Mouse (Mus musculus): ENCODE results near the gene Ran. TPM values are rescaled to one million over a fixed set of nuclear protein-coding genes. Genes with fewer than 3 reads are reported as not detected.

Gene Ran
- total RNA-seq, 1 experiment from 2014 or later, result 48.2 TPM

DNA sequence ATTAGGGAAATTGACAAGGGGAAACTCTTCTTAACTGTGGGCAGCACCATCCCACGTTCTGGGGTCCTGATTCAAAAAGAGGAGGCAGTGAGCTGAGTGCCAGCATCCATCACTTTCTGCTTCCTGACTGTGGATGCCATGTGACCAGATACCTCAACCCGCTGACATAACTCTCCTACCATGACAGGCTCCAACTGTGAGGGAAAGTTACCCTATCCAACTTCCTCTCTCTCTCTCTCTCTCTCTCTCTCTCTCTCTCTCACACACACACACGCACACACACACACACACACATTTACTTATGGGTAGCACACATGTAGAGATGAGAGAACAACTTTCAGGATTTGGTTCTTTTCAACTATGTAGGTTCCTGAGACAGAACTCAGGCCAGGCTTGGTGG lies 10.3 kb upstream of the Ran start:
- no peak for ATAC-seq (ENCODE audit: extremely low read depth, insufficient number of reproducible peaks, low FRiP score, poor library complexity, severe bottlenecking)

DNA sequence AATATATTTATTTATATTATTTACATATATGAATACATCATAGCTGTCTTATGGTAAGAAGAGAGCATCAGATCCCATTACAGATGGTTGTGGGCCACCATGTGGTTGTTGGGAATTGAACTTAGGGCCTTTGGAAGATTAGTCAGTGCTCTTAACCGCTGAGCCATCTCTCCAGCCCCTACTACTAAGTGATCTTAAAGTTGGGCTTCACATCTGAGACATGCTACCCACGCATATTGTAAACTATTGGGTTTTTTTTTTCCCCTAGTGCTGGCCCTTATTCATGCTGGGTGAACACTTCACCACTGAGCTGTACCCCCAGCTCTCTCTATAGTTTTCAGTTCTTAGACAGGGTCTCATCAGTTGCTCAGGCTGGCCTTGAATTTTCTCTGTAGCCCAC lies 8.9 kb upstream of the Ran start:
- ATAC-seq (ENCODE audit: extremely low read depth, insufficient number of reproducible peaks, low FRiP score, poor library complexity, severe bottlenecking), result no peak

DNA sequence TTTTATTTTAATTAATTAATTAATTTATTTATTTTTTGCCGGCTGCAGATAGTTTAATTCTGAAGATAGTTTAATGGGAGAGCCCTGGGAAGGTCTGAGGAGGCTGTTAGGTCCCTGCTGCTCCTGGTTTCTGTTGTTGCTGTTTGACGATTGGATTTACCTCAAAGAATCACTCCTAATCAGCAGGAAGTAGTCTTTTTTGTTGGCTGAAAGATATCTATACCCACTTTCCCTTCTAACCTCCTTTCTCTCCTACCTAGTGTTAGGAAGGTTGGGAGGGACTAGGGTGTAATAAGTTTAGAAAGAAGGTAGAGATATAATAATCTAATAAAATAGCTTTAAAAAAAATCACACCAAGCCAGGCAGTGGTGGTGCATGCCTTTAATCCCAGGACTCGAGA lies 4.8 kb upstream of the Ran start:
- ATAC-seq (ENCODE audit: extremely low read depth, insufficient number of reproducible peaks, low FRiP score, poor library complexity, severe bottlenecking), result no peak

DNA sequence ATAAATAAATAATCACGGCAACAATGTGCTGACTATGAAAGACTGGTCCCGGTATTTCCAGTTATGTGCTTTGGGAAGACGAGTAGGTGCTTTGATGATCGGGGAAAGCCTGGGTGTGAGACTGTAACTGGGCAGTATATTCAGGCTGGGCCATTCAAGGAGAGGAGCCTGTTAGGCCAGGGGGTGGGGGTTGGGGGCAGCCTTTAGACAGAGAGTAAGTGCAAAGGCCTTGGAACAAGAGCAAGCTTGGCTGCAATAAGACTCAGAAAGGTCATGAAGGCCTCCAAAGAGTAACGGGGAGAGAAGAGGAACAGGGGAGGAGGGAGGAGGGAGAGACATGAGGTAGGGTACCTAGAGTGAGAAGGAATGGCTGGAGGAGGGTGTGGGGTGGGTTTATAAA lies 4.3 kb upstream of the Ran start:
- no peak for ATAC-seq (ENCODE audit: extremely low read depth, insufficient number of reproducible peaks, low FRiP score, poor library complexity, severe bottlenecking)

DNA sequence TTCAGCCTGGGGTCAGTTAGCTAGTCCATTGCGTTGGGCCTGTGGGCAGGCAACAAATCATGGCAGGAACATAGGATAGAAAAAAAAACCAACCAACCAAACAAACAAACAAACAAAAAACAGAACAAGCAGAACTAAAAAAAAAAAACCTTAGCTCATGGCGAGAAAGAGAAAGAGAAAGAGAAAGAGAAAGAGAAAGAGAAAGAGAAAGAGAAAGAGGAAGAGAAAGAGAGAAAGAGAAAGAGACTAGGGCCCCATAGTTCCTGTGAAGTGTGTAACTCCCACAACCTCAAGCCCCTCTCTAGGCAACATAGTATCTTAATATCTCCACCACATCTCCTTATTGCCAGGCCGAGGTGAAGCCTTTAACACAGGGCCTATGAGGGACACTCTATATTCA lies 3.5 kb upstream of the Ran start:
- no peak for ATAC-seq (ENCODE audit: extremely low read depth, insufficient number of reproducible peaks, low FRiP score, poor library complexity, severe bottlenecking)

DNA sequence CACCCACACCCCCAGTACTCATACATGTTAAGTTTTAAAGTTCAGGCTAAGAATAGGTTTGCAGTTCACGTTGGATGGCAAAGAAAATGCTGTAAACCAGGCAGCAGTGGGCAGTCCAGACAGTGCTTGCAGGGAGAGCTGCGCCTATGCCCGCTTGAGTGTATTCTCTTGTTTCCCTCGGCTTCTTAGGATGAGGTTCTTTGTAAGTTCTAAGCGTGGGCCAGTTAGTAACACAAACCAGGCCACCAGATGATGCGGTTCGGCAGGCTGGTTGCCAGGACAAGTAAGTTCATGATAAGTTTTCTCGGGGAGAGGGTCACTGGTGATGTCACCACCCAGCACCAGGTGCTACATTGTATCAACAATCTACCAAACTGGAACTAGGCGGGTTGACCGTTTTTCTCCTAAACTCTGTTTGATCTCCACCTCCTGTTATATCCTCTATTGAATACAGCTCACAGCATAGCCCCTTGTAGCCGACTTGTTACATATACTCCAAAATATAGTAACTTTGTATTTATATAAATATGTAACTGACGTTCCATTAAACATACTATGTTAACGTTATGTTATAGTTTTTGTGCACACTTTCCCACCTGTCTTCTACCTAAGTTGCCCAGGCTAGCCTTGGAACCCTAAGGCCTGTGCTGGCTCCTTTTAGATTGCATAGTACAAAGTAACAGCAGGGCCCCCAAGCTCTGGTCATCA lies 933 bp upstream of the Ran start:
- no peak for ATAC-seq (ENCODE audit: extremely low read depth, insufficient number of reproducible peaks, low FRiP score, poor library complexity, severe bottlenecking)

DNA sequence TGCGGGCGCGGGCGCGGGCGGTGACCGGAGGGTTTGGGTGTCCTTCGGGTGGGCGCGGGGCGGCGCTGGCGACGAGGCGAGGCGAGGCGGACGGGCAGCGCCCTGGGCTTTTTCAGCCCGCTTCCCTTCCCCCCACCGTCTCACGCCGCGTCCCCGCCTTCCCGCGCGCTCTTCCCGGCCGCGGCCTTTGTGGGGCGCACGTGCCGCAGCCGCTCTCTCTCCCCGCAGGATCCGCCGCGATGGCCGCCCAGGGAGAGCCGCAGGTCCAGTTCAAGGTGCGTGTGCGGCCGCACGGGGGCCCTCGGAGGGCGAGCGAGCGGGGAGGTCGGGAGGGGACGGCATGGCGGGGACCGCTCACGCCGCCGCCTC lies 415 bp downstream of the Ran start:
- ATAC-seq (ENCODE audit: extremely low read depth, insufficient number of reproducible peaks, low FRiP score, poor library complexity, severe bottlenecking), result 0 out of 2 replicates have a peak, but pooled peaks have one; percentile 16

DNA sequence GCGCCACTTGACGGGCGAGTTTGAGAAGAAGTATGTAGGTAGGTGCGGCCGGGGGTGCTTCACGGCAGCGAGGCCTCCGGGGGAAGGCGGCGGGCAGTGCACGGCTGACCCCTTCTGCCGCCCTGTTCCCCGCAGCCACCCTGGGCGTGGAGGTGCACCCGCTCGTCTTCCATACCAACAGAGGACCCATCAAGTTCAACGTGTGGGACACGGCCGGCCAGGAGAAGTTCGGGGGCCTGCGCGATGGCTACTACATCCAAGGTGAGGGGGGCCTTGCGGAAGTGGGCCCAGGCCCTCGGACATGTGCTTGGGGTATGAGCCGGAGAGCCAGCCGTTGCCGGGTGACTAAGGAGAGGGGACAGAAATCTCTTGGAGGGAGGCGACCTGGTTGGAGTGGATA lies 862 bp downstream of the Ran start:
- no peak for ATAC-seq (ENCODE audit: extremely low read depth, insufficient number of reproducible peaks, low FRiP score, poor library complexity, severe bottlenecking)

DNA sequence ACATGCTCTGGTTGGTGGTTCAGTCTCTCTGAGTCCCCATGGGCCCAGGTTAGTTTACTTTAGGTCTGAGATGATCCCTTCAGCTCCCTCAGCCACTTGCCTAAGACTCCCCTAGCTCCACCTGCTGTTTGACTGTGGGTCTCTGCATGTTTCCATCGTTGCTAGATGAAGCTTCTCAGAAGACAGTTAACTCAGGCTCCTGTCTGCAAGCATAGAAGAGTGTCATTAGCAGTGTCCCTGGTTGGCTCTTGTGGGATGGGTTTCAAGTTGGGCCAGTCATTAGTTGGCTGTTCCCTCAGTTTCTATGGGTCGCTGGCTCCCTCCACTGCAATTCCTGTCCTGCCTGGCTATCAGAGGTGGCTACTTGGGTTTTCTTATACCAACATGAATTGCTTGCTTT lies 5.2 kb downstream of the Ran start:
- no peak for ATAC-seq (ENCODE audit: extremely low read depth, insufficient number of reproducible peaks, low FRiP score, poor library complexity, severe bottlenecking)

DNA sequence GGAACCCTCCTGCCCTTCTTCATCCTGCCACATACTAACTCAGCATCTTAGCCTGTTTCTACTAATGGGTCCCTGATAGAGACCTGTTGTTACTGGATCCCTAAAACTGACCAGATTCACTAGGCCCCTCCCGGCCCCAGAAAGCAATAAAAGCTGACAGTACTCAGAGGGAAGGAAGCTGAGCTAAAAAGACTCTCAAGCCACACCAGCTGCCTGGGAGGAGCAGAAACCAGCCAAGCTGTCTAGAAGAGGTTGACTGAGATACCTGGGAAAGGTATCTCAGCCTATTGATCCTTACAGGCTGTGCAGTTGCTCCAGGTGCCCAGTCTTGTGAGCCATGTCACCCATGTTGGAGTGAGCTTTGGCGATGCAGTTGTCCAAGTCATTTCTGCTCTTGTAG lies 5.9 kb downstream of the Ran start:
- no peak for ATAC-seq (ENCODE audit: extremely low read depth, insufficient number of reproducible peaks, low FRiP score, poor library complexity, severe bottlenecking)

DNA sequence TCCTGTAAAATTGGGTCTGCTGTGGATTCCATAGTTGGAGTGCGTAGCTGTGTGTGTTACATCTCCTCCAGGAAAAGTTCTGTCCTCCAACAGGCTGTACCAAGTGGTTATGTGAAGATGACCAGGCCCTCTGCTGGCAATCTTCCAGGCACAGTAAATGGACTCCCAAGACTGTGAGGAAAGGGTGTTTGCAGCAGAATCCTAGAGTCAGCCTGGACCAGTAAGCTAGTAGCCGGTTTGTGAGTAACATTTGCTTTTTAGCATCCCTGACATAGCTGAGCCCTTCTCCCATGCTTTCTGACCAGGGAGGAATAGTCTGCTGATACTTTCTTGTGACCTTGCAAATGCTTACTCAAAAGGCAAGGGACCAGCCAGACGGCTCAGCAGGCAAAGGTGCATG lies 6.3 kb downstream of the Ran start:
- ATAC-seq (ENCODE audit: extremely low read depth, insufficient number of reproducible peaks, low FRiP score, poor library complexity, severe bottlenecking), result no peak

DNA sequence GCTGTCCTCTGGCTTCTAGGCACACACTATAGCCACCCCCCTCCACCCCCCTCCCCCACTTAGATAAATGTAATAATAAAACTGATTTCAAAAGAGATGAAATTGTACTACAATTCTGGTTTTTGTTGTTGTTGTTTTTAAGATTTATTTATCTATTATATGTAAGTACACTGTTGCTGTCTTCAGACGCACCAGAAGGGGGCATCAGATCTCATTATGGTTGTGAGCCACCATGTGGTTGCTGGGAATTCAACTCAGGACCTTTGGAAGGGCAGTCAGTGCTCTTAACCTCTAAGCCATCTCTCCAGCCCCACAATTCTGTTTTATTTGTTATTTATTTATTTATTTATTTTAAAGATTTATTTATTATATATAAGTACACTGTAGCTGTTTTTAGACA lies 6.8 kb downstream of the Ran start:
- no peak for ATAC-seq (ENCODE audit: extremely low read depth, insufficient number of reproducible peaks, low FRiP score, poor library complexity, severe bottlenecking)

DNA sequence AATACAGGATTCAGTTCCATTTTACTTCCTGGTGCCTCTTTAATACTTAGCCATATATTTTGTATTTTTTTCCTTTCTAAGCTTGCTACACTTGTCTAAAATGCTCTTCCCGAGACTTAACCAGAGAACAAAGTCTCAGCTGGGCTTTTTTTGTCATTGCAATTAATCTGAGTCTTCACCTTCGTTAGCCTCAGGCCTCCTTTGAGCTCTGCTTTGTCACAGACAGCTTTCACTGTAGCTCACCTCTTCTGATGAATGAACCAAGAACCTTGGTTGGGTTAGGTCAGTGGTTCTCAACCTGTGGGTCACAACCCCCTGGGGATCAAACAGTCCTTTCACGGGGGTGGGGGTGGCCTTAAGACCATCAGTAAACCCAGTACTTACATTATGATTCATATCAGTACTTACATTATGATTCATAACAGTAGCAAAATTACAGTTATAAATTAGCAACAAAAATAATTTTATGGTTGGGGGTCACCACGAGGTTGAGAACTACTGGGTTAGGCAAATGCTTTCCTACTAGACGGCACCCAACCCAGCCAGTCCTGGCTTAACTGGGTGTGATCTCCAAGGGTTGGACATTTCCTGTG lies 9.4 kb downstream of the Ran start:
- no peak for ATAC-seq (ENCODE audit: extremely low read depth, insufficient number of reproducible peaks, low FRiP score, poor library complexity, severe bottlenecking)

DNA sequence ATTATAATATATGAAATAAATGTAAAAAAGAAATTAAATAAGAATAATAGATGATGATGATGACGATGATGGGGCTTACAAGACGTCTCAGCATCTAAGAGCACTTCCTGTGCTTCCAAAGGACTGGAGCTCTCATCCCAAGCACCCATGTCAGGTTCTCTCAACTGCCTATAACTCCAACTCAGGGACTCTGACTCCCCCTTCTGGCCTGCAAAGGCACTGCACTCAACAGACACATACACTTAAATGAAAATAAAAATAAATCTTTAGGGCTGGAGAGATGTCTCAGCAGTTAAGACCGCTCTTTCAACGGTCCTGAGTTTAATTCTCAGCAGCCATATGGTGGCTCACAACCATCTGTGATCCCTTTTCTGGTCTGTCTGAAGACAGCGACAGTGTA lies 16.8 kb downstream of the Ran start:
- no peak for ATAC-seq (ENCODE audit: extremely low read depth, insufficient number of reproducible peaks, low FRiP score, poor library complexity, severe bottlenecking)

DNA sequence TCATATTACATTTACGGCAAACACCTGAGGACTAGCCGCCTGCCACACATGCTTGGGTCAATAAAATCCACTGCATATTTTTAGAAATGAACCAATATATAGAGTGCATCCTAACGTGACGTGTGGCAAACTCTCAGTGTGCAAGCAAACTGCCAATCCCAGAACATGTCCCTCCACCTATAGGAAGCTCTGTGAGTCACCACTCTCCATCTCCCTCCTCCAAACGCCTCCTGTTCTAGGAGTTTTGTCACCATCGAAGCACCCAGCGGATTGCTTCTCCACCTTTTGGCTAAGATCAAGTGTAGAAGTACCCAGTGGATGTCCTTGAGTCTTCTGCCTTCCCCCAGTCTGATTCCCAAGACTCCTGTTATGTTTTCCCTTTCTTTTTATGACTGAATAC lies 17.9 kb downstream of the Ran start:
- ATAC-seq (ENCODE audit: extremely low read depth, insufficient number of reproducible peaks, low FRiP score, poor library complexity, severe bottlenecking), result no peak

DNA sequence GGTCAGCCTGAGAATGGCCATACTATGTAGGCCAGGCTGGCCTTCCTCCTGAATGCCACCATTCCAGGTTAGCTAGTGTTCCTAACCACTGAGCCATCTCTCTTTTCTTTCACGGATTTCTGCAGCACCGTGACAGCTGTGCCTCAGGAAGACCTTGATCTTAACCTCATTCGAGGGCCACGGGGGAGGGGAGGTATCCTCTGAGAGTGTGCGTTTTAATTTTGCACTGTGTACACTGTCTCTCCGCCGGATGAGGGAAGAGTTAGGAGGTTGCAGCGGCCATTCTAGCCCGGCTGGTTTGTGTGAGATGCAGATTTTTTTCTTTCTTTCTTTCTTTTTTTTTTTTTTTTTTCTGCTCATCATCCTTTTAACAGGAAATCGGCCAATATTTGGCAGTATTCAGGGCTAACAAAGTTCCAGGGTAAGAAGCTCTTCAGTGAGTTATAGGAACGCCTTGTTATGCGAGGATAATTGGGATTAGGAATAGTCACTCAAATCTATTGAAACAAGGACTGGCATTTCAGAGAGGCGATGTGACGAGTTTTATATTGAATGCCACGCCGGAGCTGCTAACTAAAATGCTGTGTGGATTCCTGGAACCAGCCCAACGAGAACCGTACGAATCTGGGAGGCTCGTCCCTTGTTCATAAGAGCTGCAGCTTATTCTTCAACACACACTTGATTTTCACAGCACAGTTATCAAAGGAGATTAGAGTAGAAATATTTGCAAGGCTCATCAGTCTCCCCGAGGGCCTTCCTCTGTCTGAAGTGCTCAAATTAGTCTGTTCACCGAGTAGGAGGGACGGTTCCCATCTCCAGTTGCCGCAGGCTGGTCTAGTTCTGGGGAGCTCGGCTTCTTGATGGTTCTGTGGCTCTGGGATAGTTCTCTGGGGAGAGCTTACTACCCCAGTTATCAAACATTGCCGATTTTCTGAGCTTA lies 26.0 kb downstream of the Ran start:
- no peak for ATAC-seq (ENCODE audit: extremely low read depth, insufficient number of reproducible peaks, low FRiP score, poor library complexity, severe bottlenecking)

DNA sequence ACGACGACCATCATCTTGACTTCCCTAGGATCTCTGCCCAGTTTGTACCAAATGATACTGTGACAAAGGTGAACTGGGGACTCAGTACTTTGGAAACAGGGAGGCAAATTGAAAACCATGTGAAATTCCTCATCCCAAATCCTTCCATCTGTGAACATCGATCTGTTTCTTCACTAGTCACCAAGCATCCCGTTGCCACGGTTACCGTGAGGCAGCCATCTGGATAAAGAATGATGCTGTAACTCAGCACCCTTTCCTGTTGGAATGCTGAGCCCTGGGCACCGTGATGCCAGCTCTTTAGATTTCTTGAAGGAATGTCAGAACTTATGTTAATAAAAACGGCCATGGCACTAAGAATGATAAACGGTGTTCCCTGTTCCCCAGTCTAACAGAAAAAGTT lies 29.5 kb downstream of the Ran start:
- ATAC-seq (ENCODE audit: extremely low read depth, insufficient number of reproducible peaks, low FRiP score, poor library complexity, severe bottlenecking), result no peak

DNA sequence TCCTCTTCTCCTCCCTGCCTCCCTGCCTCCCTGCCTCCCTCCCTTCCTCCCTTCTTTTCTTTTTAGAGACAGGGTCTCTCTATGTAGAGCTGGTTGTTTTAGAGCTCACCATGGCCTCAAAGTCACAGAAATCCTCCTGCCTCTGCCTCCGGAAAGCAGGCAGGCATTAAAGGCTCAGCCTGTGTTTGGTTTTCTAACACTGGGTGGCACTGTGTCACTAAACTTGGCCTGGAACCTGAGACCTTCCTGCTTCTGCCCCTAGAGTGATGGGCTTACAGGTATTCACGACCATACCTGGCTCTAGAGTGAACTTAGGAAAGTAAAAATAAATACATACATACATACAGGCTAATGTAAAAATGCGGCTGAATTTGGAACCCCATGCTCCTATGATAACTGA lies 32.0 kb downstream of the Ran start:
- no peak for ATAC-seq (ENCODE audit: extremely low read depth, insufficient number of reproducible peaks, low FRiP score, poor library complexity, severe bottlenecking)

DNA sequence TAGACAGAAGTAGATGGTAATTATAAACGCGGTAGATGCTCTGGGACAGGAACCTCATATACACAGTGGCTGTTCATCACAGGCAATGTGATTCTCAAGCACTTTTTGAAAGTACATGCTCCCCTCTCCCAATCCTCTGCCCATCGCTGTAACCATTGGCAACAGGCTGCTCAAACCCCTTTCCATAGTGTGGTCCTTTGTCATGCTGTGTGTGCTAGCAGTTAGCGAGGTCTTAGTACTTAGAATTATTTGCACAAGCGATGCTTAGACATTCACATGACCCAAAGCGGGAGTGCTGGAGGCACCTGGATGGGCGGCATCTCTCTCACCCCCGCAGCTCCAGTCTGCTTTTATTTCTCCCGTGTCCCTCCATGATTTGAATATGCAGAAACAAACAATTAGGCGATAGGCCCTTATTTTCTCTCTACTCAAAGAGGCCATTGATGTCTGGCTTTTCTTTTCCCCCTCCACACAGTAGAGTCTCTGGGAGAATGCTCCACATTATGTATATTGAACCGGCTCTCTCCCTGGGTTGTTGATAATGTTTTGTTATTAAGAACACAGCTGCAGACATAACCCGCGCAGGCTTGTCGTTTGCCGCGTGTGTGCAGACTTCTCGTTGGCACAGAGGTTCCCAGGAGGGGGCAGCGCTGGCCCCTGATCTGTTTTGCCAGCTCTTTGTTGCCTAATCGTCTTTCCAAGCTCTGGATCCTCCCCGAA lies 32.9 kb downstream of the Ran start:
- ATAC-seq (ENCODE audit: extremely low read depth, insufficient number of reproducible peaks, low FRiP score, poor library complexity, severe bottlenecking), result no peak

All from neutrophil, adult 5-6 weeks (primary cell).